Mouse (Mus musculus): ENCODE measurements around the gene Urah.

GRCm38 (mm10) chr7:140856785-140857549, 22.1 kb downstream of the Urah start, which contains the start of gene Ric8a:
- TF ChIP-seq CTCF (IDR thresholded peaks at IDR 0.05; ENCODE audit: low read depth) (no peak), EP300 (IDR thresholded peaks at IDR 0.05; ENCODE audit: low read depth) (no peak)

Measured in liver, postnatal 0 days (tissue).